In the genomic region with DNA sequence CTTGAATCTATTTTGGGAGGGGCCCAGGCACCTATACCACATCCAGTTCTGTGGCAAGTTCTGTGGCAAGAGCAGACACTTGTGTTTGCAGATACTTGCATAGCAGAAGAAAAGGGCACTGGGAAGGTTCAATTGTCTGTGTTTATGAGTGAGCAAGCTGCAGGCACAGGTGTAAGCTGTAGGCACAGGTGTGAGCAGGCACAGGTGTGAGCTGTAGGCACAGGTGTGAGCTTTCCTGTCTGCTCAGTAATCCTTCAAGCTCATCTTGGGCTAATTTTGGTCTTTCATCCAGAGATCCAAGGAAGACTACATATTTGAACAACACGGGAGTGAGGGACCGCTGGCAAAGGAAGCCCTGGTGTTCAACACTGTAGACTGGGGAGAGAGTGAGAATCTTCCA, we compare ENCODE assay signal across 20 mouse cellular contexts.
"Had no signal": no experiment of that assay in that cellular context is flagged by ENCODE, and none has a peak within 500 bp of the region (broad histone marks: within the 10 kb centered on the region; RNA-seq: fewer than 3 reads in every experiment).

No protein-coding gene starts in this region.

- H3K4me3 ChIP-seq: liver, embryonic 13.5 days; liver, embryonic 15.5 days; lung, embryonic 15.5 days; megakaryocyte, embryonic 14.5 days; midbrain, embryonic 13.5 days; midbrain, embryonic 15.5 days; neural tube, embryonic 12.5 days; stomach, embryonic 15.5 days had no signal

- H3K4me2 ChIP-seq: liver, embryonic 11.5 days; liver, embryonic 13.5 days; liver, embryonic 15.5 days; lung, embryonic 15.5 days; midbrain, embryonic 11.5 days; midbrain, embryonic 13.5 days; midbrain, embryonic 15.5 days; neural tube, embryonic 12.5 days; stomach, embryonic 15.5 days had no signal

- H3K9me3 ChIP-seq: liver, embryonic 13.5 days; liver, embryonic 15.5 days; lung, embryonic 15.5 days; megakaryocyte, embryonic 14.5 days; midbrain, embryonic 13.5 days; midbrain, embryonic 15.5 days; neural tube, embryonic 12.5 days; stomach, embryonic 15.5 days had no signal

- DNase-seq: liver, embryonic 13.5 days; liver, postnatal 0 days; lung, adult 2 months; lung, postnatal 14 days; lung, postnatal 36 days; right cerebral cortex, postnatal 14 days; thymus, adult 2 months; thymus, postnatal 25 days; thymus, postnatal 4 days had no signal

- H3K4me1 ChIP-seq: liver, embryonic 13.5 days; liver, embryonic 15.5 days; lung, embryonic 15.5 days; megakaryocyte, embryonic 14.5 days; midbrain, embryonic 13.5 days; midbrain, embryonic 15.5 days; stomach, embryonic 15.5 days had no signal

- H3K27me3 ChIP-seq: liver, embryonic 13.5 days; liver, embryonic 15.5 days; lung, embryonic 15.5 days; megakaryocyte, embryonic 14.5 days; midbrain, embryonic 13.5 days; midbrain, embryonic 15.5 days; neural tube, embryonic 12.5 days; stomach, embryonic 15.5 days had no signal

- ATAC-seq: liver, postnatal 0 days; lung, postnatal 0 days; midbrain, embryonic 13.5 days; midbrain, embryonic 15.5 days had no signal

- H3K27ac ChIP-seq: liver, embryonic 13.5 days; liver, embryonic 15.5 days; lung, embryonic 15.5 days; macrophage; midbrain, embryonic 13.5 days; midbrain, embryonic 15.5 days; neural tube, embryonic 12.5 days; stomach, embryonic 15.5 days had no signal

- H3K9ac ChIP-seq: liver, embryonic 13.5 days; liver, embryonic 15.5 days; liver, postnatal 0 days; lung, embryonic 15.5 days; midbrain, embryonic 13.5 days; midbrain, embryonic 15.5 days; neural tube, embryonic 12.5 days; stomach, embryonic 15.5 days had no signal
